Mouse (Mus musculus) liver, postnatal 0 days (tissue): ENCODE measurements around the gene 4930407I10Rik. TPM values are rescaled to one million over a fixed set of nuclear protein-coding genes. Genes with fewer than 3 reads are reported as not detected.
A peak's percentile ranks its signal among the peaks of the same experiment; 100 is the strongest.

ENCODE experiments used
- ATAC-seq: fragments of 200-750 bp; cut with Nextera tagmentation; 2 replicates; pipeline ENCODE4 v1.8.0; 2017; ENCODE audit warnings: mild to moderate bottlenecking, moderate library complexity
- DNase-seq: peaks from one replicate; pipeline ENCODE4 v3.0.0-alpha.2; 2016
- H3K27ac ChIP-seq: fragments of 300-500 bp; sonication (generic); 2 replicates; pipeline ENCODE4 v1.5.1; 2014; ENCODE audit warnings: antibody characterized with exemption, moderate library complexity, mild to moderate bottlenecking, low read depth
- H3K27me3 ChIP-seq: fragments of 300-500 bp; sonication (generic); 2 replicates; pipeline ENCODE4 v1.6.1; 2014; ENCODE audit warnings: low read length, control low read depth, mixed read lengths; ENCODE audit not compliant: insufficient read depth
- H3K36me3 ChIP-seq: fragments of 300-500 bp; sonication (generic); replicated peaks from 2 replicates; pipeline ENCODE4 v1.6.1; 2014; ENCODE audit warnings: mild to moderate bottlenecking, control low read depth, low read length, moderate library complexity, mixed read lengths; ENCODE audit not compliant: insufficient read depth
- H3K4me1 ChIP-seq: fragments of 300-500 bp; sonication (generic); 2 replicates; pipeline ENCODE4 v1.6.1; 2014; ENCODE audit warnings: antibody characterized with exemption, mild to moderate bottlenecking, control low read depth; ENCODE audit not compliant: insufficient read depth
- H3K4me2 ChIP-seq: fragments of 300-500 bp; sonication (generic); 2 replicates; pipeline ENCODE4 v1.6.1; 2014; ENCODE audit warnings: low read depth, mild to moderate bottlenecking, low read length, moderate library complexity, mixed read lengths
- H3K4me3 ChIP-seq: fragments of 300-500 bp; sonication (generic); 2 replicates; pipeline ENCODE4 v1.5.1; 2014; ENCODE audit warnings: low read depth, low read length
- H3K9ac ChIP-seq: fragments of 300-500 bp; sonication (generic); replicated peaks from 2 replicates; pipeline ENCODE4 v1.6.1; 2014; ENCODE audit warnings: mild to moderate bottlenecking, moderate library complexity
- H3K9me3 ChIP-seq: fragments of 300-500 bp; sonication (generic); 2 replicates; pipeline ENCODE4 v1.6.1; 2016; ENCODE audit warnings: mild to moderate bottlenecking, control low read depth, low read length, mixed read lengths
- CTCF ChIP-seq: sonication (generic); IDR thresholded peaks from 2 replicates; pipeline ENCODE4 v1.5.1; 2016; ENCODE audit warnings: antibody characterized with exemption, low read depth
- EP300 ChIP-seq: IDR thresholded peaks from 2 replicates; pipeline ENCODE4 v1.6.1; 2016; ENCODE audit warnings: antibody characterized with exemption, low read depth, mild to moderate bottlenecking
- WGBS: fragments of 180-500 bp; shearing (Covaris S2); extraction: QIAGEN DNeasy Blood & Tissue Kit; methylation state at CpG from one replicate; pipeline ENCODE4 v1.1.7; 2014; ENCODE audit not compliant: insufficient replicate concordance; 5-methylcytosine and 5-hydroxymethylcytosine counted together
- polyA plus RNA-seq: library from polyadenylated mRNA; unstranded; fragments of >200 nt; fragmentation: Nextera tagmentation; extraction: Ambion mirVana; gene quantifications from 2 replicates; pipeline ENCODE4 v1.2.1, GENCODE M21; 2015

The 4930407I10Rik gene
- polyA plus RNA-seq, 1 experiment from 2014 or later, result not detected

DNA sequence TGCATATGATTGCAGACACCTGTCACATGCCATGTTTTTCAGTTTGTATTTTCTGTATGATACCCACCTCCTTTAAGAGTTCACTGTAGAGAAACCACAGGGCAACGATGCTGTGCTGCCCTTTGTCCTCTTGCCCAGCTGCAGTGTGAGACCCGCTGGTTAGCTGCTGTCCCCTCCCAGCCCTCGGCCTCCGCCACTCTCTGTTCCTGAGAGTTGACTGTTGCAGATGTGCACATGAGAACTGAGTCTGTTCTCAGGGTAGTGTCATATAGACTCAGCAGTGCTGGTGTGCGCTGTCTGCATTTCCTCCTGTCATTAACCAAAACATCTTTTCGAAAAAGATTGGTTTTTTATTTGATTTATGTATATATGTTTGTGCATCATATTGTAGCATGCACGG is 26.6 kb upstream of the 4930407I10Rik start:
- Histone ChIP-seq H3K27ac (no peak overlapping the region), H3K9me3 (no peaks in the 10 kb centered on the region), H3K36me3 (peaks cover 58% of the 10 kb centered on the region), H3K4me2 (no peak overlapping the region), H3K4me3 (no peak overlapping the region), H3K9ac (no peak overlapping the region), H3K27me3 (no peaks in the 10 kb centered on the region), H3K4me1 (no peaks in the 10 kb centered on the region)
- no peak for TF ChIP-seq CTCF
- TF ChIP-seq EP300, result no peak
- WGBS, result 83% methylated on average over 7 of the region's 7 CpGs
- ATAC-seq (no peak), DNase-seq (no peak)

DNA sequence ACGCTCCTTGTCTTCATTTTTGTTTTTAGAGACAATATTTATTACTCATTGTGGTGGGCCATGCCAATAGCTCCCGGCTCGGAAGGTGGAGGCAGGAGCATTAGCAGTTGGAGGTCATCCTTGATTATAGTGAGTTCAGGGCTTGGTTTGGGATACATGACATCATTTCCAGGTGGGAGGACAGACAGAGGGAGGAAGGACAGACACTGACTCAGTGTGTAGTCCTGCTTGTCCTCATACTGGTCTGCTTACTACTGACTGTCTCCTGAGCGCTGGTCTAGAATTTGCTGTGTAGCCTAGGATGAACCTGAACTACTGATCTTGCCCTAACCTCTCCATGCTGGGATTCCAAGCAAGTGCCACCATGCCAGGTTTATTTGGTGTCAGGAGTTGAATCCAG is 25.2 kb upstream of the 4930407I10Rik start, which contains the start of gene Desi1:
Desi1 (minus strand) TSS at position 101 of the 400 bp plus-strand sequence.
- DNase-seq (no peak), ATAC-seq (no peak)
- Histone ChIP-seq H3K36me3 (peaks cover 61% of the 10 kb centered on the region), H3K9ac (no peak within 1 kb of the TSS), H3K4me3 (no peak within 1 kb of the TSS), H3K4me1 (no peaks in the 10 kb centered on the region), H3K9me3 (no peaks in the 10 kb centered on the region), H3K4me2 (no peak within 1 kb of the TSS), H3K27ac (no peak within 1 kb of the TSS), H3K27me3 (no peaks in the 10 kb centered on the region)
- WGBS, result 94% methylated on average over 4 of the region's 4 CpGs
- TF ChIP-seq EP300 (no peak), CTCF (no peak)

DNA sequence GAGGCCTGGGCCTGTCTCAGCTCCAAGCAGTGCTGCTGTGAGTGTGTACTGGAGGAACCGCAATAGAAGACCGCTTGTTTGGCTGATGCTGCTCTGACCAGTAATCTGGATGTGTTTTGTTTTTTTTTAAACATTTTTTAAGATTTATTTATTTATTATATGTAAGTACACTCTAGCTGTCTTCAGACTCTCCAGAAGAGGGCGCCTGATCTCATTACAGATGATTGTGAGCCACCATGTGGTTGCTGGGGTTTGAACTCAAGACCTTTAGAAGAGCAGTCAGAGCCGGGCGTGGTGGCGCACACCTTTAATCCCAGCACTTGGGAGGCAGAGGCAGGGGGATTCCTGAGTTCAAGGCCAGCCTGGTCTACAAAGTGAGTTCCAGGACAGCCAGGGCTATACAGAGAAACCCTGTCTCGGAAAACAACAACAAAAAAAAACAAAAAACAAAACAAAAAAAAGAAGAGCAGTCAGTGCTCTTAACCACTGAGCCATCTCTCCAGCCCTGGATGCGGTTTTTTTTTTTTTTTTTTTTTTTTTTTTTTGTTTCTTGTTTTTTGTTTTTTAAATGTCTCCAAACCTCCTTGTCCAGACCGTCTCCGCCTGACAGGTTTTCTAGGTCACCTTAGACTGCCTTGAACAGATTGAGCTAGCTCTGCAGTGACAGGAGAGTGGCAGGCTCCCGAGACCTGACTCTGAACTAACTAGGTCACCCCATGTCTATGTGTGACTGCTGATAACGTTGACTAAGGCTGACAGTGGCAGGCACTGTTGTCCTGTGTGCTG is 22.9 kb upstream of the 4930407I10Rik start:
- H3K9ac ChIP-seq, result no peak overlapping the region
- no peak overlapping the region for H3K4me2 ChIP-seq
- no peaks in the 10 kb centered on the region for H3K27me3 ChIP-seq
- no peak for TF ChIP-seq EP300
- TF ChIP-seq CTCF, result peak; percentile 53
- H3K4me3 ChIP-seq, result no peak overlapping the region
- ATAC-seq, result no peak
- no peaks in the 10 kb centered on the region for H3K4me1 ChIP-seq
- H3K36me3 ChIP-seq, result peaks cover 60% of the 10 kb centered on the region
- WGBS, result 69% methylated on average over 12 of the region's 12 CpGs
- H3K9me3 ChIP-seq, result no peaks in the 10 kb centered on the region
- no peak overlapping the region for H3K27ac ChIP-seq
- DNase-seq, result no peak

DNA sequence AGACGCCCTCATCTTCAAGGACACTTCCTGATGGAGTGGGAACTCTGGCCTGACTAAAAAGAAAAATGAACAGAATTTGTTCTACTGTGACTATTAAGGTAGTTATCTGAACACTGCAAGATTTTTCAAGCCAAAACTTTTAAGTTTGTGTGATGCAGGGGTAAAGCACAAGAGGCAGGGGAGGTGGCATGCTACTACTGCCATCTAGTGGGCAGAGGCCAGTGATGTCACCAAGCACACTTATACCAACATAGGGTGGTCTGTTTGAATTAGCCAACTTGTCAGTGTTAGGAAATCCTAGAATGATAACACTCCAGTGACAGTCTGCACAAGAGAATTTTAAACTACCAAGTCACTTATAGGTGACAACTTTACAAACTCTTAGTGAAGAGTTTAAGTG is 18.3 kb upstream of the 4930407I10Rik start:
- no peak for TF ChIP-seq EP300
- TF ChIP-seq CTCF, result peak; percentile 89
- H3K9ac ChIP-seq, result no peak overlapping the region
- H3K27ac ChIP-seq, result no peak overlapping the region
- no peaks in the 10 kb centered on the region for H3K9me3 ChIP-seq
- no peak overlapping the region for H3K4me2 ChIP-seq
- 92% methylated on average over 1 of the region's 1 CpGs for WGBS
- peak; percentile 58; the same call in 1 of the 2 replicates for ATAC-seq
- H3K4me1 ChIP-seq, result peaks cover 5% of the 10 kb centered on the region
- peaks cover 61% of the 10 kb centered on the region for H3K36me3 ChIP-seq
- peak; percentile 58 for DNase-seq
- H3K27me3 ChIP-seq, result no peaks in the 10 kb centered on the region
- no peak overlapping the region for H3K4me3 ChIP-seq

DNA sequence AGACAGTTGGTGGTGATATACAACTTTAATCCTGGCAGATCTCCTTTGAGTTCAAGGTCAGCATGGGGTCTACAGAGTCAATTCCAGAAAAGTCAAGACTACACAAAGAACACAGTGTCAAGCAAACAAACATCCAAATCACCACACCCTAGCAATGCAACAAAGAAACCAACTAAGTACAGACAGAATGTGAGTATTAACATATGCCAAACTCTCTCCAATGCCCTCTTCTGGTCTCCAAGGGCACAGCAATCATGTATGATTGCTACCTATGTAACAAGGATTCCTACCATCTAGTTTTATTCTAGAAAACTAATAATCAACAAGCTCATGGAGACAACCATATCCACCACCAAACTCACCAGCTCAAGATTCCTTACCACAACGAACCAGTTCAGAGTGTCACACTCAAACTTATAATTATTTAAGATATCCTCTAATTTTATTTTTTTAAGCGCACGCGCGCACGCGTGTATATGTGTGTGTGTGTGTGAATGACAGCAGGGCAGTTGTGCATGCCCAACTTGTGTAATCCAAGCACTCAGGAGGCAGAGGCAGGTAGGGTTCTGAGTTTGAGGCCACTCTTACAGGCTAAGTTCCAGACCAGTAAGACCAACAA is 14.7 kb upstream of the 4930407I10Rik start:
- Histone ChIP-seq H3K4me1 (peaks cover 21% of the 10 kb centered on the region), H3K9ac (no peak overlapping the region), H3K27ac (no peak overlapping the region), H3K4me3 (no peak overlapping the region), H3K36me3 (peaks cover 33% of the 10 kb centered on the region), H3K4me2 (no peak overlapping the region), H3K27me3 (no peaks in the 10 kb centered on the region), H3K9me3 (no peaks in the 10 kb centered on the region)
- no peak for TF ChIP-seq EP300
- peak; percentile 66 for TF ChIP-seq CTCF
- DNase-seq (no peak), ATAC-seq (no peak)
- 94% methylated on average over 7 of the region's 7 CpGs for whole genome bisulfite sequencing

DNA sequence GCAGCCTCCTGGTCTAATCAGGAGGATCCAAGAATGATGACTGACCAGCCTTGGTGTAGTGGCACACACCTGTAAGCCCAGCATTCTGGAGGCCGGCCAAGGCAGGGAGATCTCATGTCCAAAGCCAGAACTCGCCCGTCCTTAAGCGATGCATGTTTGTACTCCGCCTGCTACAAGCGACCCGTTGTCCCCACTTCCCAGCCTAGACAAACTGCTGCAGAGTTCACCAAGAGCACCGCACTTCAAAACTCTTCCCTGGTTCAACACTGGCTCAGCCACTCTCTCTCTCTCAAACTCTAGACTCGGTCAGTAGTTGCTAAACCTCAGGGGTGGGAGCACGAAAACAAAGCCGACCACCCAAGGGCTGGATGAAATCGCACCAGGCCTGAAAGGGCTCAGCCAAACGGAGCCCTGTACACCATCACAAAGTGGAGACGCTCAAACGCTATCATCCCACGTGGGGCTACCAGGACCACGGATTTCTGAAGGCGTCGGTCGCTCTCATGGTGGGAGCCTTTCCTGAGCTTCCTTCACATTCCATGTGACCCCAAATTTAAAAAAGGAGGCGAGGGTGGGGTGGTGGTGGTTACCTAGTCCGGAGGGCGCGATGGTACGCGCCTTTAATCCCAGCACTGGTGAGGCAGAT is 12.6 kb upstream of the 4930407I10Rik start:
- H3K4me3 ChIP-seq, result peak overlapping the region; percentile 80
- peak overlapping the region; percentile 98 for H3K4me2 ChIP-seq
- H3K27me3 ChIP-seq, result no peaks in the 10 kb centered on the region
- H3K27ac ChIP-seq, result peak overlapping the region; percentile 93
- H3K9me3 ChIP-seq, result no peaks in the 10 kb centered on the region
- TF ChIP-seq CTCF, result no peak
- no peak for TF ChIP-seq EP300
- DNase-seq, result peak; percentile 48
- peak; percentile 37 for ATAC-seq
- peak overlapping the region; percentile 84 for H3K9ac ChIP-seq
- peaks cover 17% of the 10 kb centered on the region for H3K36me3 ChIP-seq
- H3K4me1 ChIP-seq, result peaks cover 21% of the 10 kb centered on the region
- WGBS, result under 1% methylated on average over 26 of the region's 26 CpGs
